Mouse (Mus musculus) embryo, embryonic 11 days (tissue): ENCODE results near the gene Lrrc2.

Source experiments
- DNase-seq: peaks from one replicate; pipeline ENCODE4 v3.0.0-alpha.2; 2015

Gene Lrrc2

GRCm38 (mm10) chr9:110948813-110949310 is 2.5 kb upstream of the Lrrc2 start:
- no peak for DNase-seq

GRCm38 (mm10) chr9:110950109-110950508 is 1.2 kb upstream of the Lrrc2 start:
- no peak for DNase-seq

DNA sequence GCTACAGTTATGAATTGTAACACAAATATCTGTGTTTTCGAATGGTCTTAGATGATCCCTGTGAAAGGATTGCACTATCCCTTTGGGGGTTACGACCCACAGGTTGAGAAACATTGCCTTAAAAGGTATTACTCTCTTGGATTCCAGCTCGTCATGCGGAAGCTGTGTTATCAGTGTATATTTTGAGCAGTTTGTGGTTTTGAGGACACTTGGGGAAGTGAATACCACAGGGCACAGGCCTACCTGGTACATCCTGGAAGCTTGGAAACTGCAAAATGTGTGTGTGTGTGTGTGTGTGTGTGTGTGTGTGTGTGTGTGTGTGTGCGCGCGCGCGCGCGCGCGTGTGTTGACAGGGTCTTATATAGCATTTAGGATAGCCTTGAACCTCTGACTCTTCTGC is 521 bp downstream of the Lrrc2 start:
- no peak for DNase-seq

GRCm38 (mm10) chr9:110952398-110952797 is 1.1 kb downstream of the Lrrc2 start:
- no peak for DNase-seq

DNA sequence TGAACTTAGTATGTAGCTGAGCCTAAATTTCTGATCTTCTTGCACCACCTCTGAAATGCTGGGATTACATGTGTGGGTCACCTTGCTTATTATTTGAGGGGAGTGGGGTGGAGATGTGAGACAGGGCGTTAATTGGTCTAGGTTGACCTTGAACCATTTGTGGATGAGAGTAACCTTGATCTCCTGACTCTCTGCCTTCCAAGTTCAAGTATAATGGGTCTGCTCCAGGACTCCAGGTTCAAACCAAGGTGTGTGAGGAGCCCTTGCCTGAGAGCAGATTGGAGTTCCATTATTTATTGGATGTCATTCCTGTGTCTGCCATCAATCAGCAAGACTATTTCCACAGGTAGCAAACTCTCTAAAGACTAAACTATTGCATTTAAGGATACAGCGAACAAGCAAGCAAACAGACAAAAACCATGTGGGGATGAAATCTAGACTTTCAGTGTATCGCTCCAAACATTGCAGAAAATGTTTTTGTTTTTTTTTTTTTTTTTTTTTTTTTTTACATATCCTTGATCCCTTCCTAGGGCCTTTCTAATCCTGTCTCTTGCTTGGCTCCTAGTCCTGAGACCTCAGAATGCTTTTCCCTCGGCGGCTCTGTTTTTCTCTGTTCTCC is 1.7 kb downstream of the Lrrc2 start:
- no peak for DNase-seq

DNA sequence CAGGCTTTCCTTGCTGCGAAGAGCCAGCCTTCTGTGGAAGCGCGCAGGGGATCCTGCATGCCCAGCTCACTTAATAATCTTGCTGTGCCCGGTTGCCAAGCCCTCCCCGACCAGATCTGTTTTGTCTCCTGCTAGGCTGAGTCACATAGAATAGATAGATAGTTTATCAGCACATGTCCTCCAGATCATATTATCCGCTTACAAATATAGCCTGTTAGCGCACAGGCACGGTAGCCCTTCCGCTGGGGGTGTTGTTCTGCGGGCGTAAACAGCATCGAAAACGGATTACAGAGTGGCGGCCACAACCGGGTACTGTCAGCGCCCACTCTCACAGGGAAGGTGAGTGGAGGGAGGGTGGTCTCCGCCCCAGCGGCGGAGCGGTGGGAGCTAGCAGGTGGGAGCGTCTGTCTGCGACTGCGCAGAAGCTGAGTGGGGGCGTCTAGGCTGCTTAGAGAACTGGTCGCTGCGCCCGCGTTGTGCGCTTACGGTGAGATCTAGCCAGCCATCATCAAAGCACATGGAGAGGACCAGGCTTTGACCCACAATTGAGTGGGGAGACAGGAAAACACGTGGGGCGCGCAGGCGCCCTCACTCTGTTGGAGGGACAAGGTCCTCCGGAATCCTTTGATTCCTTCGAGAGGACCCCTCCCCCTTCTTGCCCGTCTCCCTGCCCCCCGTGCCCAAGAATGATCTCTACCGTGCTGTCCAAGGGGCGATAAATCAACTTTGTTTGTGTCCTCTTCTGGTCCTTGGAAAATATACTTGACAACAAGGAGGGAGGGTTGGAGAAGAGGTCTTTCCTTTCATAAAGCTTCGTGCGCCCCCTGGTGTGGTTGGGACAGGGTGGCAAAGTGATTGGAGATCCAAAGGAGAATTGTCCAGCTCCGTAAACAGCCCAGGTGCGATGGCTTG is 2.5 kb downstream of the Lrrc2 start:
- peak; percentile 86 for DNase-seq

- DNase-seq, result no peak
These were observed 3.5 kb downstream of the Lrrc2 start for GRCm38 (mm10) chr9:110954681-110955445.

DNA sequence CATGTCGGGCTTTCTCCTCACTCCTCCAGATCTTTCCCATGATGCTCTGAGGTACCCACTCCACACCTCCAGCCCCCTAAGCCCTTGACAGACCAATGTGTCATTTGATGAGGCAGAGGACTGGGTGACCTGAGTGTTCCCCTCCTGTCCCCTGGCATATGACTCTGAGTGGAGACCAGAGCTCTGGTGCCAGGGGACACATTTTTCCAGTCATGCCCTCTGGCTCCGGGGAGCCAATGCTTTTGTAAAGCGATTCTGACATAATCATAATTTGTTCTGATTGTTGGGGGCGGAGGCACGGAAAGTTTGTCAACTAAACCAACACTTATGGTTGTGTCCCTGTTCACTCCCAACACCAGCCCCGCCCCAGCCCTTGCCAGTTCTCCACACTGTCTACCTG is 4.6 kb downstream of the Lrrc2 start:
- DNase-seq, result no peak

GRCm38 (mm10) chr9:110959669-110960068 is 8.3 kb downstream of the Lrrc2 start:
- no peak for DNase-seq

DNA sequence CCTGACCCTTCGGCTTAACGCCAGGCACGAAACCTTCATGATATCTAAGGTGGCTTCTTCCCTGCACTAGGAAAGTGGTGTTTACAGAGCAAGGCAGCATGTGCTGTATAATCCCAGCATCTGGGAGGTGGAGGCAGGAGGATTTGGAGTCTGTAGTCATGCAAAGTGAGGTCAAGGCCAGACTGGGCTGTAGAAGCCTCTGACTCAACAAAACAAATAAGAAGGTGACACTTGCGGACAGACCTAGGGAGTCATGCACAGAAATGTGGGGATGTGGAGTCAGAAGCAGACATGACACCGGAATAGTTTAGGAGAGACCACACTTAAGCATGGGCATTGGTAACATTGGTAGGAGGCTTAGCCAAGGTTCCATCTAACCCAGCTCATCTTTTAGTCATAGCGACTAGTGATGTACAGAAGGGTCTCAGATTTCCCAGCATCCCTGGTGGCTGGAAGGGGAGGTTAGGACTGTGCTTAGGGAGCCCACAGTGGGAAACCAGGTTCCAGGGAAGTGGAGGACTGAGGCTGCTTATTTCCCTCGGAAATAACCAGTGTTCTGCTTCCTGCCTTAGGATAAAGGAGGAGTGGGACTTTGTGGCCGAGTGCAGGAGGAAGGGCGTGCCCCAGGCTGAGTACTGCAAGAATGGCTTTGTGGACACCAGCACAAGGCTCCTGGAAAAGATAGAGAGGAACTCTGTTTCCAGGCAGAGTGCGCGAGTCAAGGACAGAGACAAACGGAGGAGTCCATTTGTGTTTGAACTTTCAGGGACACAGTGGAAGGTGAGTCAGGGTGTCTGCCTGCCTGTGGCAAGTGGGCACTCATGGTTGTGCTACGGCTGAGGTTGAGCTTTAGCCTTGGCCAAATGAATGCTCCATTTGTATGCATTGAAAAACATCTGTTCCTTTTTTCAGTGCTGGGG is 9.1 kb downstream of the Lrrc2 start:
- no peak for DNase-seq

DNA sequence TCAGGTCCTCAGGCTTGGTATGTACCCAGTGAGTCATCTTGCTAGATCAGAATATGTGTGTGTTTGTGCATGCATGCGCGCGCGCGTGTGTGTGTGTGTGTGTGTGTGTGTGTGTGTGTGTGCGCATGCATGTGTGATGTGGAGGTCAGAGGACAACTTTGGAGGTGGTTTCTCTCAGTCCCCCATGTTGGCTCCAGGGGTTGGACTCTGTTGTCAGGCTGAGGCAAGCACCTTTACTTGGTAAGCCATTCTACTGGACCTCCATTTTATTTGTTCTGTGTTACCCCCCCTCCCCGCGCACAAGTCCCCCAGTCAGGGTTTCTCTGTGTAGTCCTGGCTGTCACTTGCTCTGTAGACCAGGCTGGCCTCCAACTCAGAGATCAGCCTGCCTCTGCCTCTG is 10.0 kb downstream of the Lrrc2 start:
- DNase-seq, result no peak

DNA sequence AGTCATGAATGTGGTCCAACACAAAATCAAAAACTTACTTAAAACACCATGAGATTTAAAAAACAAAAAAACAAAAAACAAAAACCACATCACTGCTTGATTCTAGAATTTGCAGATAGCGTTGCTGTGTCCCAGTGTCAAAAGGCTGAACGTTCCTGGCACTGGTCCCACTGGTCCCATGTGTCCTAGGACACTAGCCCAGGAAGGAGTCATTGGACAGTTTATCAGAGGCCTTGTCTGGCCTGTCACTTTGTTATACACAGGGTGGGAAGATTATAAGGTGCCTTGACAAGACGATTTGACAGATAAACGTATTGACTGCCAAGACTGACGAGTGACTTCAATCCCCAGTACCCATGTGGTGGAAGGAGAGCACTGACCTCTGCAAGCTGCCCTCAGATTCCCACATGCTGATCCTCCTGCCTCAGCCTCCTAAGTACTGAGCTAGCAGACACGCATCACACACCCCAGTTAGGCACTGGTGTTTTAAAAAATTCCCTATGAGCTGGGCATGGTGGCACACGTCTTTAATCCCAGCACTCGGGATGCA is 12.3 kb downstream of the Lrrc2 start:
- no peak for DNase-seq

- DNase-seq, result no peak
These were observed 13.9 kb downstream of the Lrrc2 start for GRCm38 (mm10) chr9:110965062-110965909.

DNA sequence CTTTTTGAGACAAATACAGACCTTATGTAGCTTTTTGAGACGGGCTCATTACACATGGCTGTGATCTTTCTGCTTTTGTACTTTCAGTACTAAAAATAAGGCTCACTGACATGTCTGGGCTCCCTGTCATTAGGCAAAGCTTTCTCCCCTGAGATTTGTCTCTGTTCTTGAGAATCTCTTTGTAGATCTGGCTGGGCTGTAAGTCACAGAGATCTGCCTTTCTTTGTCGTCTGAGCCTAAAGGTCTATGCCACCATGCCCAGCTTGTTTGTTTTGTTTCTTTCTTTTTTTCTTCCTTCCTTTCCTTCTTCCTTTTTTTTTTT is 14.5 kb downstream of the Lrrc2 start:
- no peak for DNase-seq

GRCm38 (mm10) chr9:110979411-110979810 is 28.1 kb downstream of the Lrrc2 start:
- DNase-seq, result no peak

DNA sequence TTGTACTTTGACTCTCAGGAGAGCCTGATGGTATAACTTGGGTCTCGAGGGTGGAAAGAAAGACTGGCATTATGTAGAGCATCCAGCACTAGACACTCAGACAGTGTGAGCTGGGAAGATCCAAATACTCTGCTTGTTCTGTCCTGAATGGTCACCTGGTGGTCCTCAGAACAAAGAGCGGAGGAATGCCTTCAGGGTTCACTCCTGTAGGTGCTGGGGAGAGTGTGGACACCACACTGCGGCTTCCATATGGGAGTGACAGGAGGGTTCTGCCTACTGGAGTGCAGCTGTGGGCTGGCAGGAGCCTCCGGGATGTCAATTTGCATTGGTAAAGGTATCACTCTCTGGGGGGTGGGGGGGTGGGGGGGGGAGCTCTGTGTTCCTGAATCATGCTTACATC is 31.0 kb downstream of the Lrrc2 start:
- DNase-seq, result no peak

DNA sequence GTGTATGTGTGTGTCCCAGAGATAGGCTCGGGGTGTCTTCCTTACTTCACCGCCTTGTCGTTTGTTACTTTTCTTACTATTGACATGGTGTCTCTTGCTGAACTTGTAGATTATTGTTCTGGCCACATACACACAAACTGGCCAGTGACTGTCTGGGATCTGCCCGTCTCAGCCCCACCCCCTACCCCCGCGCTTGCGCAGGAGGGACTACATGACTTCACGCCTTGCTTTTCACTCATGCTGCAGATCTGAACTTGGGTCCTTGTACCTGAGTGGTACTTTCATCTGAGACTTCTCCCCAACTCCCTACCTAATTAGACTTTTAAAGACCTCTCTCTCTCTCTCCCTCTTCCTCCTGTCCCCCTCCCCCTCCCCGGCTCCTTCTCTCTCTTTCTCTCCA is 32.8 kb downstream of the Lrrc2 start:
- DNase-seq, result no peak

DNA sequence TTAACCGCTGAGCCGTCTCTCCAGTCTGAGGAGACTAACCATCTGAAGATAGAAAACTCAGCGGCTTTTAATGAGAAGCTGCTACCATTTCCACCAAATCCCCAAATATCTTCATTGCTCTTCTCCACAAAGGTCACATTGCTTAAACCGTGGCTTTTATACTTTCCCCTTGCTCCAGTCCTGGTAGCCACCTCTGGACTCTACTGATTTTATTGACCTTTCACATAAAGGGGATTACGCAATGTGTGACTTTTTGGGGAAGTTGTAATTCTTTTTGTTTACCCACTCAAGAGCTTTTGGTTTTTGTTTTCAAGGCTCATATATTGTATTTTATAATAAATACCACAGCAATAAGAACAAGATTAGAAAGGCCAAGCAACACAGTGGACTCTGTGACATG is 34.2 kb downstream of the Lrrc2 start:
- DNase-seq, result no peak

DNA sequence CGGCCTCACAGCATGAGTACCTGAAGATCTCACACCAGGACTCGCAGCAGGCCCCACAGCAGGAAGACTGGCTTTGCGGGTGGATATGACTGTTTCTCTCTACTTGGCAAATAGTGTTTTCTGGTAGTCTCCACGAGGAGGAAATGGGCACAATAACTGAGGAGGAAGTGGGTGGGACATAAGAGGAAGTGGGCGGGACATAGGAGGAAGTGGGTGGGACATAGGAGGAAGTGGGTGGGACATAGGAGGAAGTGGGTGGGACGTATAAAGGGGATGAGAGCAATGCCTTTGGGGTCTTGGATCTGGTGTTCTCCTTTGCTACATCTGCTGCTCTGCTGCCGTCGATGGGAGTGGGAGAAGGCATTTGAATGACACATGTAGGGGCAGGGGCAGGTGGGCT is 34.6 kb downstream of the Lrrc2 start:
- DNase-seq, result no peak

GRCm38 (mm10) chr9:110987331-110987730 is 36.0 kb downstream of the Lrrc2 start:
- no peak for DNase-seq

DNA sequence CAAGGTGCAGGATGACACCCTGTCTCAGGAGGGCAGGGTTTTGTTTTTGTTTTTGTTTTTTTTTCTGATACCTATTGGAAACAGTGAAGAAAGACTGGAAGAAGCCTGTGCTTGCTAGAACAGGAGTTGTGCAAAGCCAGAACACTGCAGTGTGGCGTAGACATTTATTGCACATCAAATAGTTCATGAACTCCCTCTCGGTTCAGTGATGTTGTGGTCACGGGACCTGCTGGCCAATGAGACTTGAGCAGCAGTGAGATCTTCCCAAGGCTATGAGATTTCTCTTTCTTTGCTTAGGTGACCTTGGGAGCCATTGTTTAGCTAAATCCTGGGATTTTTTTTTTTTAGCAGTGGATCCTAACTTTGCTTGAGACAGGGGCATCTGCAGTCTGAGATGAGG is 36.7 kb downstream of the Lrrc2 start:
- DNase-seq, result no peak
